Mouse (Mus musculus): ENCODE results near the gene Garnl3. TPM values are rescaled to one million over a fixed set of nuclear protein-coding genes. Genes with fewer than 3 reads are reported as not detected.

Gene Garnl3
- total and polyA plus RNA-seq, 3 experiments, result 2.3 to 3.8 (median 3.6) TPM

GRCm38 (mm10) chr2:33005041-33005440 lies 126.4 kb downstream of the Garnl3 start:
- H3K27me3 ChIP-seq (ENCODE audit: control insufficient read depth, insufficient read depth, low read length), result no peaks in the 10 kb centered on the region
- intact Hi-C loops (cut with DNase I), result no loop called here
- DNase-seq, result no peak
- WGBS, result 39% methylated on average over 5 of the region's 5 CpGs
- H3K4me3 ChIP-seq, result no peak overlapping the region
- no peak overlapping the region for H3K9ac ChIP-seq (ENCODE audit: low read depth, low read length)
- H3K79me2 ChIP-seq (replicated peaks; ENCODE audit: control insufficient read depth, insufficient read depth, low read length), result no peaks in the 10 kb centered on the region
- no peaks in the 10 kb centered on the region for H3K36me3 ChIP-seq (ENCODE audit: control insufficient read depth, insufficient read depth, low read length)
- H3K27ac ChIP-seq, result no peak overlapping the region
- H3K4me1 ChIP-seq (ENCODE audit: control insufficient read depth, insufficient read depth, low read length), result no peaks in the 10 kb centered on the region
- TF ChIP-seq EP300 (IDR thresholded peaks at IDR 0.05; ENCODE audit: insufficient read depth, low read depth, low read length) (no peak), POLR2A (IDR thresholded peaks at IDR 0.05; ENCODE audit: insufficient read depth, low read depth, low read length) (no peak), CTCF (IDR thresholded peaks at IDR 0.05) (no peak)

GRCm38 (mm10) chr2:33002144-33002543 lies 129.3 kb downstream of the Garnl3 start:
- H3K27ac ChIP-seq, result no peak overlapping the region
- no peaks in the 10 kb centered on the region for H3K79me2 ChIP-seq (replicated peaks; ENCODE audit: control insufficient read depth, insufficient read depth, low read length)
- WGBS, result 83% methylated on average over 7 of the region's 7 CpGs
- H3K9ac ChIP-seq (ENCODE audit: low read depth, low read length), result no peak overlapping the region
- no peaks in the 10 kb centered on the region for H3K4me1 ChIP-seq (ENCODE audit: control insufficient read depth, insufficient read depth, low read length)
- H3K4me3 ChIP-seq, result no peak overlapping the region
- no peaks in the 10 kb centered on the region for H3K36me3 ChIP-seq (ENCODE audit: control insufficient read depth, insufficient read depth, low read length)
- intact Hi-C loops (cut with DNase I), result no loop called here
- H3K27me3 ChIP-seq (ENCODE audit: control insufficient read depth, insufficient read depth, low read length), result no peaks in the 10 kb centered on the region
- no peak for TF ChIP-seq POLR2A (IDR thresholded peaks at IDR 0.05; ENCODE audit: insufficient read depth, low read depth, low read length)
- no peak for TF ChIP-seq CTCF (IDR thresholded peaks at IDR 0.05)
- TF ChIP-seq EP300 (IDR thresholded peaks at IDR 0.05; ENCODE audit: insufficient read depth, low read depth, low read length), result no peak
- no peak for DNase-seq

- Histone ChIP-seq H3K36me3 (ENCODE audit: control insufficient read depth, insufficient read depth, low read length) (no peaks in the 10 kb centered on the region), H3K4me1 (ENCODE audit: control insufficient read depth, insufficient read depth, low read length) (no peaks in the 10 kb centered on the region), H3K4me3 (no peak overlapping the region), H3K79me2 (replicated peaks; ENCODE audit: control insufficient read depth, insufficient read depth, low read length) (no peaks in the 10 kb centered on the region), H3K27me3 (ENCODE audit: control insufficient read depth, insufficient read depth, low read length) (no peaks in the 10 kb centered on the region), H3K27ac (no peak overlapping the region), H3K9ac (ENCODE audit: low read depth, low read length) (no peak overlapping the region)
- WGBS, result 85% methylated on average over 2 of the region's 2 CpGs
- intact Hi-C loops (cut with DNase I), result no loop called here
- TF ChIP-seq EP300 (IDR thresholded peaks at IDR 0.05; ENCODE audit: insufficient read depth, low read depth, low read length) (no peak), POLR2A (IDR thresholded peaks at IDR 0.05; ENCODE audit: insufficient read depth, low read depth, low read length) (no peak), CTCF (IDR thresholded peaks at IDR 0.05) (no peak)
- DNase-seq, result no peak
Measured at GRCm38 (mm10) chr2:32999752-33000151, 131.7 kb downstream of the Garnl3 start.

- TF ChIP-seq EP300 (IDR thresholded peaks at IDR 0.05; ENCODE audit: insufficient read depth, low read depth, low read length), result no peak
- intact Hi-C loops (cut with DNase I), result no loop called here
- no peak for DNase-seq
- no peaks in the 10 kb centered on the region for H3K4me1 ChIP-seq (ENCODE audit: control insufficient read depth, insufficient read depth, low read length)
- 86% methylated on average over 4 of the region's 4 CpGs for WGBS
- no peak overlapping the region for H3K27ac ChIP-seq
- no peaks in the 10 kb centered on the region for H3K79me2 ChIP-seq (replicated peaks; ENCODE audit: control insufficient read depth, insufficient read depth, low read length)
- no peaks in the 10 kb centered on the region for H3K27me3 ChIP-seq (ENCODE audit: control insufficient read depth, insufficient read depth, low read length)
- no peak overlapping the region for H3K9ac ChIP-seq (ENCODE audit: low read depth, low read length)
- no peaks in the 10 kb centered on the region for H3K36me3 ChIP-seq (ENCODE audit: control insufficient read depth, insufficient read depth, low read length)
- H3K4me3 ChIP-seq, result no peak overlapping the region
Measured at GRCm38 (mm10) chr2:32997792-32998191, 133.7 kb downstream of the Garnl3 start.

GRCm38 (mm10) chr2:32997081-32997480 lies 134.4 kb downstream of the Garnl3 start:
- no peak overlapping the region for H3K4me3 ChIP-seq
- WGBS, result 82% methylated on average over 6 of the region's 6 CpGs
- H3K36me3 ChIP-seq (ENCODE audit: control insufficient read depth, insufficient read depth, low read length), result no peaks in the 10 kb centered on the region
- no peak for DNase-seq
- no peaks in the 10 kb centered on the region for H3K4me1 ChIP-seq (ENCODE audit: control insufficient read depth, insufficient read depth, low read length)
- intact Hi-C loops (cut with DNase I), result no loop called here
- no peaks in the 10 kb centered on the region for H3K27me3 ChIP-seq (ENCODE audit: control insufficient read depth, insufficient read depth, low read length)
- TF ChIP-seq POLR2A (IDR thresholded peaks at IDR 0.05; ENCODE audit: insufficient read depth, low read depth, low read length), result no peak
- TF ChIP-seq EP300 (IDR thresholded peaks at IDR 0.05; ENCODE audit: insufficient read depth, low read depth, low read length), result no peak
- TF ChIP-seq CTCF (IDR thresholded peaks at IDR 0.05), result no peak
- H3K27ac ChIP-seq, result no peak overlapping the region
- H3K9ac ChIP-seq (ENCODE audit: low read depth, low read length), result no peak overlapping the region
- H3K79me2 ChIP-seq (replicated peaks; ENCODE audit: control insufficient read depth, insufficient read depth, low read length), result no peaks in the 10 kb centered on the region

GRCm38 (mm10) chr2:32992130-32992529 lies 139.3 kb downstream of the Garnl3 start:
- H3K4me1 ChIP-seq (ENCODE audit: control insufficient read depth, insufficient read depth, low read length), result no peaks in the 10 kb centered on the region
- TF ChIP-seq POLR2A (IDR thresholded peaks at IDR 0.05; ENCODE audit: insufficient read depth, low read depth, low read length), result no peak
- TF ChIP-seq CTCF (IDR thresholded peaks at IDR 0.05), result no peak
- TF ChIP-seq EP300 (IDR thresholded peaks at IDR 0.05; ENCODE audit: insufficient read depth, low read depth, low read length), result no peak
- no peak overlapping the region for H3K9ac ChIP-seq (ENCODE audit: low read depth, low read length)
- H3K27me3 ChIP-seq (ENCODE audit: control insufficient read depth, insufficient read depth, low read length), result no peaks in the 10 kb centered on the region
- H3K27ac ChIP-seq, result no peak overlapping the region
- intact Hi-C loops (cut with DNase I), result no loop called here
- peak in 1 of 2 experiments; percentile 31 for DNase-seq
- H3K79me2 ChIP-seq (replicated peaks; ENCODE audit: control insufficient read depth, insufficient read depth, low read length), result no peaks in the 10 kb centered on the region
- no peak overlapping the region for H3K4me3 ChIP-seq
- WGBS, result 55% methylated on average over 6 of the region's 6 CpGs
- H3K36me3 ChIP-seq (ENCODE audit: control insufficient read depth, insufficient read depth, low read length), result no peaks in the 10 kb centered on the region
